Mouse (Mus musculus): ENCODE results near the gene Gse1.

- TF ChIP-seq ZNF384 (IDR thresholded peaks at IDR 0.05; ENCODE audit: low read depth, low read length) (no peak), HCFC1 (IDR thresholded peaks at IDR 0.05; ENCODE audit: borderline replicate concordance, insufficient read depth, low read length) (no peak), MAFK (IDR thresholded peaks at IDR 0.05; ENCODE audit: insufficient read depth, low read depth, low read length) (no peak), ZC3H11A (IDR thresholded peaks at IDR 0.05; ENCODE audit: borderline replicate concordance, low read depth, low read length) (no peak), CHD2 (IDR thresholded peaks at IDR 0.05; ENCODE audit: low read depth, low read length) (no peak)
These were observed 322.9 kb downstream of the Gse1 start for GRCm38 (mm10) chr8:120550937-120551676.
